In genomic region chr7:73222929-73223512, GRCm38 (mm10) we compare ENCODE assay signal across 10 mouse cellular contexts.
DNase-seq lines count a peak whose midpoint lies in the region; ATAC-seq and TF ChIP-seq lines count a peak whose summit lies in the region.
"Had no signal": no experiment of that assay in that cellular context is flagged by ENCODE, and none has a peak within 500 bp of the region (broad histone marks: within the 10 kb centered on the region; RNA-seq: fewer than 3 reads in every experiment).

No protein-coding gene starts in this region.

- ATAC-seq in lung, embryonic 15.5 days (ENCODE audit: borderline replicate concordance, extremely low read depth, low FRiP score, low TSS enrichment) = no peak
- no peak; the same call in 1 of the 2 replicates for ATAC-seq in forebrain, embryonic 13.5 days
- peak; percentile 55; the same call in 1 of the 2 replicates for ATAC-seq in hindbrain, postnatal 0 days
- ATAC-seq in neural tube, embryonic 15.5 days (ENCODE audit: low FRiP score) = no peak; the same call in 1 of the 2 replicates

- 0 out of 2 replicates have a peak, but pooled peaks have one; percentile 10 for TF ChIP-seq CTCF in hindbrain, postnatal 0 days (IDR thresholded peaks at IDR 0.05; ENCODE audit: low read depth)

- H3K4me3 ChIP-seq in lung, embryonic 15.5 days = no peak overlapping the region
- H3K4me3 ChIP-seq in forebrain, embryonic 13.5 days = no peak overlapping the region
- H3K4me3 ChIP-seq in hindbrain, postnatal 0 days (ENCODE audit: low read length) = no peak overlapping the region
- no peak overlapping the region for H3K4me3 ChIP-seq in neural tube, embryonic 15.5 days (replicated peaks)
- H3K4me3 ChIP-seq: limb, embryonic 12.5 days had no signal

- H3K9ac ChIP-seq in lung, embryonic 15.5 days = no peak overlapping the region
- no peak overlapping the region for H3K9ac ChIP-seq in forebrain, embryonic 13.5 days
- H3K9ac ChIP-seq in hindbrain, postnatal 0 days (replicated peaks; ENCODE audit: low read length) = no peak overlapping the region
- H3K9ac ChIP-seq in neural tube, embryonic 15.5 days (replicated peaks) = no peak overlapping the region
- H3K9ac ChIP-seq: limb, embryonic 12.5 days had no signal

- no peaks in the 10 kb centered on the region for H3K27me3 ChIP-seq in lung, embryonic 15.5 days
- no peaks in the 10 kb centered on the region for H3K27me3 ChIP-seq in forebrain, embryonic 13.5 days
- H3K27me3 ChIP-seq in hindbrain, postnatal 0 days (ENCODE audit: insufficient read depth, low read length) = no peaks in the 10 kb centered on the region
- no peaks in the 10 kb centered on the region for H3K27me3 ChIP-seq in neural tube, embryonic 15.5 days (replicated peaks)
- H3K27me3 ChIP-seq: limb, embryonic 12.5 days had no signal

- H3K4me1 ChIP-seq in lung, embryonic 15.5 days = no peaks in the 10 kb centered on the region
- peaks cover 28% of the 10 kb centered on the region for H3K4me1 ChIP-seq in forebrain, embryonic 13.5 days
- H3K4me1 ChIP-seq in hindbrain, postnatal 0 days (ENCODE audit: insufficient read depth, low read length) = 0 out of 2 replicates have a peak, but pooled peaks cover 9% of the 10 kb centered on the region
- 0 out of 2 replicates have a peak, but pooled peaks cover 8% of the 10 kb centered on the region for H3K4me1 ChIP-seq in neural tube, embryonic 15.5 days

- no peaks in the 10 kb centered on the region for H3K9me3 ChIP-seq in lung, embryonic 15.5 days
- no peaks in the 10 kb centered on the region for H3K9me3 ChIP-seq in forebrain, embryonic 13.5 days (replicated peaks)
- no peaks in the 10 kb centered on the region for H3K9me3 ChIP-seq in hindbrain, postnatal 0 days (ENCODE audit: low read length)
- no peaks in the 10 kb centered on the region for H3K9me3 ChIP-seq in neural tube, embryonic 15.5 days (replicated peaks)
- H3K9me3 ChIP-seq: limb, embryonic 12.5 days had no signal

- no peak for DNase-seq in lung, postnatal 4 days
- no peak for DNase-seq in hindbrain, postnatal 0 days (ENCODE audit: low spot score)
- no peak for DNase-seq in cerebellum, postnatal 36 days
- DNase-seq in Muller cell, postnatal 12 days (ENCODE audit: inconsistent ontology term) = no peak
- DNase-seq in B cell, adult 2 months = no peak
- DNase-seq: adrenal gland, adult 2 months had no signal

- 45% methylated on average over 2 of the region's 2 CpGs for WGBS in lung, embryonic 15.5 days
- 0% methylated on average over 2 of the region's 2 CpGs for WGBS in forebrain, embryonic 13.5 days
- WGBS in hindbrain, postnatal 0 days = 25% methylated on average over 2 of the region's 2 CpGs
- WGBS in neural tube, embryonic 15.5 days = 21% methylated on average over 2 of the region's 2 CpGs

- no peaks in the 10 kb centered on the region for H3K36me3 ChIP-seq in lung, embryonic 15.5 days
- H3K36me3 ChIP-seq in forebrain, embryonic 13.5 days (ENCODE audit: poor library complexity, severe bottlenecking) = no peaks in the 10 kb centered on the region
- no peaks in the 10 kb centered on the region for H3K36me3 ChIP-seq in hindbrain, postnatal 0 days (ENCODE audit: insufficient read depth, low read length)
- no peaks in the 10 kb centered on the region for H3K36me3 ChIP-seq in neural tube, embryonic 15.5 days
- H3K36me3 ChIP-seq: limb, embryonic 12.5 days had no signal

- no peak overlapping the region for H3K4me2 ChIP-seq in lung, embryonic 15.5 days
- H3K4me2 ChIP-seq in forebrain, embryonic 13.5 days = no peak overlapping the region
- H3K4me2 ChIP-seq in hindbrain, postnatal 0 days (ENCODE audit: low read depth, low read length) = no peak overlapping the region
- H3K4me2 ChIP-seq in neural tube, embryonic 15.5 days = no peak overlapping the region
- H3K4me2 ChIP-seq: limb, embryonic 12.5 days had no signal

- 0 out of 2 replicates have a peak overlapping the region, but pooled peaks have one; percentile 24 for H3K27ac ChIP-seq in lung, embryonic 15.5 days
- H3K27ac ChIP-seq in forebrain, embryonic 13.5 days = peak overlapping the region; percentile 83
- peak overlapping the region; percentile 59 for H3K27ac ChIP-seq in hindbrain, postnatal 0 days
- peak overlapping the region; percentile 75 for H3K27ac ChIP-seq in neural tube, embryonic 15.5 days (replicated peaks)
- H3K27ac ChIP-seq: limb, embryonic 12.5 days had no signal

Comparison
In these comparisons a context has a peak if more than half of its experiments do, and no peak if none do; other contexts are left out.
1. H3K27ac ChIP-seq: peak in every context shown above with its lines; median percentile 83 in forebrain, embryonic 13.5 days; 75 in neural tube, embryonic 15.5 days; 59 in hindbrain, postnatal 0 days; 24 in lung, embryonic 15.5 days.